Mouse (Mus musculus) cerebellum, adult 18-20 months (tissue): ENCODE results near the gene Mdga1.

Experiments
- DNase-seq, 2 experiments: peaks; one replicate each; pipeline ENCODE4 v3.0.0; 2021

Mdga1 gene

GRCm38 (mm10) chr17:29883351-29883750, 86.5 kb downstream of the Mdga1 start:
- no peak for DNase-seq

- peak; percentile 54 to 81 for DNase-seq
Measured at GRCm38 (mm10) chr17:29882885-29883284, 87.0 kb downstream of the Mdga1 start.

GRCm38 (mm10) chr17:29880251-29880650, 89.6 kb downstream of the Mdga1 start:
- no peak for DNase-seq

- DNase-seq = no peak
Measured at GRCm38 (mm10) chr17:29878990-29879389, 90.9 kb downstream of the Mdga1 start.

GRCm38 (mm10) chr17:29874082-29874679, 95.7 kb downstream of the Mdga1 start:
- DNase-seq = peak in 1 of 2 experiments; percentile 45

- DNase-seq = peak; percentile 82 to 86
Measured at GRCm38 (mm10) chr17:29873580-29874015, 96.3 kb downstream of the Mdga1 start.

- DNase-seq = no peak
Measured at GRCm38 (mm10) chr17:29870316-29870715, 99.6 kb downstream of the Mdga1 start.

GRCm38 (mm10) chr17:29865914-29866313, 104.0 kb downstream of the Mdga1 start:
- DNase-seq = no peak

GRCm38 (mm10) chr17:29864440-29864839, 105.4 kb downstream of the Mdga1 start:
- no peak for DNase-seq

GRCm38 (mm10) chr17:29859788-29860283, 110.1 kb downstream of the Mdga1 start:
- DNase-seq = no peak

GRCm38 (mm10) chr17:29858764-29859163, 111.1 kb downstream of the Mdga1 start:
- DNase-seq = peak; percentile 28 to 52

- no peak for DNase-seq
Measured at GRCm38 (mm10) chr17:29855702-29856580, 113.9 kb downstream of the Mdga1 start.

GRCm38 (mm10) chr17:29854835-29855234, 115.1 kb downstream of the Mdga1 start:
- DNase-seq = no peak

- no peak for DNase-seq
Measured at GRCm38 (mm10) chr17:29854388-29854787, 115.5 kb downstream of the Mdga1 start.

- DNase-seq = no peak
Measured at GRCm38 (mm10) chr17:29852846-29853486, 116.9 kb downstream of the Mdga1 start.

- DNase-seq = no peak
Measured at GRCm38 (mm10) chr17:29849436-29849797, 120.5 kb downstream of the Mdga1 start.

GRCm38 (mm10) chr17:29848793-29849435, 121.0 kb downstream of the Mdga1 start:
- DNase-seq = peak; percentile 80 to 87

GRCm38 (mm10) chr17:29847291-29847690, 122.6 kb downstream of the Mdga1 start:
- no peak for DNase-seq

- no peak for DNase-seq
Measured at GRCm38 (mm10) chr17:29846284-29846683, 123.6 kb downstream of the Mdga1 start.

- no peak for DNase-seq
Measured at GRCm38 (mm10) chr17:29844949-29845348, 124.9 kb downstream of the Mdga1 start.

GRCm38 (mm10) chr17:29843419-29844162, 126.3 kb downstream of the Mdga1 start:
- DNase-seq = no peak
